Mouse (Mus musculus) layer of hippocampus, adult 18-20 months (tissue): ENCODE data around the gene Chgb. TPM values are rescaled to one million over a fixed set of nuclear protein-coding genes. Genes with fewer than 3 reads are reported as not detected.

ENCODE experiments used
- DNase-seq, 2 experiments: peaks; one replicate each; pipeline ENCODE4 v3.0.0; 2022; ENCODE audit warnings: low spot score in 2 of 2
- long read RNA-seq: library from polyadenylated mRNA; stranded (forward); transcript quantifications from one replicate; pipeline ENCODE4 v2.0.0, GENCODE M21; 2021
- total RNA-seq, 2 experiments: library from RNA; stranded (reverse); gene quantifications; 2 replicates each; pipeline ENCODE4 v1.2.3; 2021

The Chgb gene
- total RNA-seq = 100 to 1,000 TPM; 280 to 312 TPM
- long read RNA-seq, transcript Chgb-201 (5 exons, 2,740 nt) = major isoform, 418 of 495 reads
- long read RNA-seq, partial matches to known transcripts = 68 of 495 reads
- long read RNA-seq, other reads (novel, unspliced or antisense) = 9 of 495 reads

DNA sequence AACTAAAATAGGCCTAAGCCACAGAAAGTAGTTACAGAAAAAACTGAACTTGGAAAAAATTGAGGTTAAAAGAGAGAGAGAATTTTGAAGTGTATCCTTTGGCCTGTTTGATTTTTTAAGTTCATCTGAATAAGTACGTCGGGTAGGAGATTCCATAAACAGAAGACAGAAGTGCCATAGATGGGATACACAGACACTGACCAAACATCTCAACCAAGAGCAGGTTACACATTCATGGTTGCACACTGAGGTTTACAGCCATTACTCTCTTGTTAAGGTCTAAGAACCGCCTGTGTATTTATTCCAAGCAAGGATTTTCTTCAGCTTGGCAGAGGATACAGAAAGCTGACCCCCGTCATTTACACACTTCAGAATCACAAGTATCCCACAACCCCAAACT is at the start of gene Chgb:
Gene Chgb (plus strand): TSS at position 301 of the 400 bp plus-strand sequence.
- no peak for DNase-seq

- DNase-seq = no peak
Measured at GRCm38 (mm10) chr2:132732940-132733339, 48.1 kb upstream of the Chgb start.

DNA sequence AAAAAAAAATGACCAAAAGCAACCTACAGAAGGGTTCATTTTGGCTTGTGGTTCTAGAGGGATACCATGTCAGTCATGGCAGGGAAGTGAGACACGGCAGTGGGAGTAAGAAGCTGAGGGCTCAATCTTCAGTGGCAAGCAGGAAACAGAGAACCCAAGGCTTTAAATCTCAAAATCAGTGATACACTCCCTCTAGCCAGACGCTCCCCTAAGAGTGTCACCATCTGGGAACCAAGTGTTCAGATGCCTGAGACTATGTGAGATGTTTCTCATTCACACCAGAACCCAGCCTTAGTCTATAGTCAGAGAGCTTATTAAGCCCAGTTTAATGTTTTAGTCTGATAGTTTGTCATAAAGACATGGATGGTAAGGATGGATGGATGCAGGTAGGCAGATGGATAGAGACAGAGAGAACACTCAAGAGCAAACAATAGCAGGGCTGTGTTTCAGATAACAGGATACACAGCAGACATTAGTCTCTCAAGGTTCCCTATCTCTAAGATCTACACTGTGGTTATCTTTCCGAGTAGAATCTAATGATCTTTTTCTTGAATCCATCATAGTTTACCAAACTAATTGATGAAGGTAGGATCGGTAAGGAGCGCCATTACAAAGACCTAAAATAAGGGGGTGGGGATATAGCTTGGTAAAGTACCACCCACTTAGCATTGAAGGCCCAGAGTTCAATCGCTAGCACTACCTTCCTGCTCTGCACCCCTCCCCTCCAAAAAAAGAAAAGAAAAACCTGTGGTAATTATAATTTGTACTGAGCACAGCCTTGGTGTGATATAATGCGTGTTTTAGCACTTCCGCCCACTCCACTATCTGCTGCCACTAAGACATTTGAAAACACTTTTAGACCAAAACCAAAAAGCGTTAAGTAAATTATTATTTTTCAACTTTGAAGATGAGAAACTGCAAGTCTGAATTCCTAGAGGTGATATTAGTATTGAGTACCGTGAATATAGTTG is 47.2 kb upstream of the Chgb start:
- no peak for DNase-seq

DNA sequence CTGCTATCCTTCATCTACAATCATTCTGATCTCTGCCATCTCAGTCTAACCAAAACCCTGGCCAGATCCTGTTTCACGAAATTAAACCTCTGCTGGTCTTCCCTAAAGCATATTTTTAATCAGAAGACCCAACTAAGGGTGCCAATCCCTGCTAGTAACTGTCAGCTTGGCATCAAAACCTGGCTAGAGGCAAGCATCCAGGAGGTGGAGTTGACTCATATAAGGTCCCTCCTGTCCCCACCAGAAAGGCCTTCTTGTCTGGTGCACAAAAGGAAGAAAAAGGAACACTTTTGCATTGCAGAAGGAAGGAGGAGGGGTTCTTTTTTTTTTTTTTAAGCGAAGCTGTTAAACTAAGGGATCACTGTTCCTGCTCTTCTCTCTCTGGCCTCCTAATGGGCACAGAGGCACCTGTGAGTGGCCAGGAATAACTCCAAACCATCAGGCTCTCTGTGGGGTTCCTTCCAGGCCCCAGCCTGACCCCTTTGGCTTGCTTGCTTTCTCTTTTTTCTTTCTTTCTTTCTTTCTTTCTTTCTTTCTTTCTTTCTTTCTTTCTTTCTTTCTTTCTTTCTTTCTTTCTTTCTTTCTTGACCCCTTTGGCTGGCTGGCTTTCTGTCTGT is 42.2 kb upstream of the Chgb start:
- no peak for DNase-seq

GRCm38 (mm10) chr2:132741862-132742347 is 39.2 kb upstream of the Chgb start:
- DNase-seq = peak; percentile 74 to 90

DNA sequence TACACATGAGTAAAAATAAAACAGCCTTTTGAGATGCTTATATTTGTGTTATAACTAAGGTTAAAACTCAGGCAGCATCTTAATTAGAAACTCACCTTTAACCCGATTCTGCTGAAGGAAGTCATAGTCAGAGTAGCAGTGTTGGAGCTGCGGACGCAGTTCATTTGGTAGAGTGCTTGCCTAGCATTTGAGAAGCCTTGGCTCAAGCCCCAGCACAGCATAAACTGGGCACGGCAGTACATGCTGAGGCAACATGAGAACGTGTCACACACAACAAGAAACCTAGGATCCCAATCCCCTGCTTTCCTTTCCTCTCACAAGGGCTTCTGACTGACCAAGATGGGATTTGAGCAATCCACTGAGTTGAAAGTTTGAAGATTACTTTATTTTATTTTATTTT is 36.2 kb upstream of the Chgb start:
- DNase-seq = no peak

DNA sequence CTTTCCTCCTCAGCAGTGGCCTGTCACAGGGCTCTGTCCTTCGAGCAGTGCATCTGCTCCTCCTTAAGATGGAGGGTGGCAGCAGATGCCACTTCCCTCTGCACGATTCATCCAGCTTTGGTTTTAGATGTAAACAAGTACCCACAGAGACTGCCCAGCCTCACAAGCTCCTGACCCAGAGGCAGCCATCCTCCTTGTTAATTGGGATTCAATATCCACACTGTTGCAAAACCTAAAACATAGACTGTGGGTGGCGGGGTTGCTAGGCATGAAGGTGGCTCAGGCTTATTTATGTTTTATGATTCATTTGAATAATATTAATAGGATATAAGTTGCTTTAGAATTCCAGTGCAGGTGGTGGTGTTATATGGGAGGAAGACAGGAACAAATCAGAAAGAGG is 35.0 kb upstream of the Chgb start:
- peak in 1 of 2 experiments; percentile 53 for DNase-seq

DNA sequence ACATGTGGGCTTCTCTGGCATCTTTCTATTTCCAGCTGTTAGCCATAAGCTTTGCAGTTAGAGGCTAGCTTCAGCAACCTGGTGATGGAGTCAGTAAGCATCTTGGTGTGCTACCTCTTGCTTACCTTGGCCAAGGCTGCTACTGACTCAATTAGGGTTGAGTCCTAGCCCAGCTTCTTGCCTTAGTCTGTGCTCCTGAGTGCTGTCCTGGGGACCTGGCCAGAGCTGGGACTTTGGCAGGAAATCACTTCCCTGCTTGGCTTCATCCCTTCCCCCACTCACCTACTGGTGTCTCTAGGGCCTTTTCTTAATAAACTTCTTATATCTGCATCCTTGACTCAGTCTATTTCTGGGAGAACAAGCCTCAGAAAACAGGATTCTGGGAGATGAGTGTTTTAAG is 30.4 kb upstream of the Chgb start:
- no peak for DNase-seq

DNA sequence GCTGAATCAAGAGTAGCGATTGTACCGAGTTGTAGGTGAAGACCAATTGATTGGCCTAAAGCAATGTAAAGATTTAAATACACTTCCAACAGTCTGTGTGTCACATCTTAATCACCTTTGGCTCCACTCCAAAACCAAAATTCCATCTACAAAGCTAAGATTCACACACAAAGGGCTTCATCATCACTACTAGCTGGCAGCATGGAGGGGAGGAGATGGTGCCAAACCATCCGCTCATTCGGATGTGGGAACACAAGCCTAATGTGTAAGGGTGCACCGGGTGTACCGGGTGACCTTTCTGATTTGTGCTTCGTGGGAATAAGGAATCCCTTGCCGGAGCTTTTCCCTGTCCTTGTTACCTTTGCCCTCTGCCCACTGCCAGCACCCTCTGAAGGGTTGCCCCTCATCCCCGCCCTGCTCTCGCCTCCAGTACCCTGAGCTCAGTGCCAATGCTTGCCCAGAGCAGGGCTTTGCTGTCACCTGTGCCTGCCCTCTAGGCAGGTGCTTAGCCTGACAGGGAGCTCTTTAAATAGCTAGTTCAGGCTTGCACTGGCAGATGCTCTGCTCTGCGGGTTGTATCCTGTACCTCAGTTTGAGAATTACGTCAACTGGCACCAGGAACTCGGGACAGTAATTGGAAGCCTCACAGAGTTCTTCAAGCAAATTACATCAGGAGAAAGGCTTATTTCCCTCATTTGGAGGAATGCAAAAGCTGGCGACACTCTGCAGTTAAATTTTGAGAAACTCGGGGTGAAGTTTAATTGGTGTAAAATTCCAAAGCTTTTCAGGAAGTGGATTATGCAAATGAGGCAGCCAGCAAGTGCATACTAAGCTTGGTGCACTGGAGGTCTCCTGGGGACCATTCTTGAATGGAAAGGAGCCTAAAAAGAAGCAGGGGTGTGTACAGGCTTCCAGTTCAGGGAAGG is 29.7 kb upstream of the Chgb start:
- DNase-seq = peak in 1 of 2 experiments; percentile 51

DNA sequence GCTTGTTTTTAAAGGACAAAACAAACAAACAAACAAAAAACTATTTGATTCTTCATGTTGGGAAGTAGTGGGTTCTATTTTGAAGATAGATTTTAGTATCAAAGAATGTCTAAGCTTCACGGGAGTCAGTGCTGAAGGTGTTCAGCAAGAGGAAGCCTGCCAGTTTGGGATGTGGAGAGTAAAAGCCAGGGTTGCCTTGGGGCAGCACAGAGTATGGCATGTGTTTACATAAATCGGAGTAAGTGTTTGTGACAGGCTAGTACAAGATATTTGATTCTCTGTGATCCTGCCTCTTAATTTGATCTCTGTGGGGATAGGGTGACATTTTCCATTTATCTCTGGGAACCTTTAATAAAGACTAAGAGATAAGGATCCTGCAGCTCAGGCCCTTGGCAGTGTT is 28.7 kb upstream of the Chgb start:
- no peak for DNase-seq

GRCm38 (mm10) chr2:132753137-132753536 is 27.9 kb upstream of the Chgb start:
- peak in 1 of 2 experiments; percentile 26 for DNase-seq

DNA sequence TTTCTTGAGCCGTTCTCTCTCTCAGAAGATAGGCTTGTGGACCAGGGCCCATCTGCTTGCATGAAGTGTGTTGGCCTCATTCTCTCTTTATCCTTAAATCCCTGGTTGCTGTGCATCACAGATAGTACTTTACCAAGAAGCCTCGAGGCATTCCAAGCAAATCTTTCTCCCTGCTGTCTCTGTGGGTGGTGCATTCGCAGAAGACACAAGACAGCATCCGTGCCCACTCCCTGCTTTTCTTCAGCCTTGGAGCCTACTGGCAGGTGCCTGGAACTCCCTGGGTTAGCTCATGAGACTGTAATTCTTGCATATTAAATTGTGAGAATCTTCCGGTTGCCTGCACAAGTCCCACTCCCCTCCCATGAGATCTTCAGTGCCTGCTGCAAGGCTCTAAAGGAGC is 23.2 kb upstream of the Chgb start:
- peak; percentile 59 to 70 for DNase-seq

GRCm38 (mm10) chr2:132770822-132771221 is 10.3 kb upstream of the Chgb start:
- DNase-seq = no peak

DNA sequence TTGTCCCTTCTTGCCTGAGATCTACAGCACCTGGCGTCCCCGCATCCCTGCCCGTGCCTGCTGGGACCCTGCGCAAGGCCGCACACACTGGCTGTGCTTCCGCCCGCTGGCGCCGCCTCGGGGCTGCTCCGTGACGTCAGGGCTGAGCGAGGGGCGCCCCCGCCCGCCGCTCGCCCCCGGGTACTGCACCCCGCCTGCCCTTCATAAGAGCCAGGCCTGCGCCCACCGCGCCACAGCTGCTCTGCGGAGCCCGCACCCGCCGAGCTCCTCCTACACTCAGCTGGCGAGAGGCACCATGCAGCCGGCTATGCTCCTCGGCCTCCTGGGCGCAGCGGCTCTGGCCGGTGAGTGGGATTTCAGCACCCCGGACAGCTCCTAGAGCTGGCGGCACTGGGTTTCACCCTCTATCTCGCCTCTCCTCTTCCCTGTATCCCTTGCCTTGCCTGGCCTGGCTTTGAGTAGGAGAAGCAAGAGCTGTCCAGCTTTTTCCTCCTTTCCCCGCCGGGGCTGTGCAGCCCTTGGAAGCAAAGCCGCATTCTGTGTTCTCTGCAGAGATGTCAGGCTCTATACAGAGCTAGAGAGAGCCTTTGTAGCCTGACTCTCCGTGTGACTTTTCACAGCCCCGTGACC is 476 bp downstream of the Chgb start:
- DNase-seq = peak; percentile 78 to 88

DNA sequence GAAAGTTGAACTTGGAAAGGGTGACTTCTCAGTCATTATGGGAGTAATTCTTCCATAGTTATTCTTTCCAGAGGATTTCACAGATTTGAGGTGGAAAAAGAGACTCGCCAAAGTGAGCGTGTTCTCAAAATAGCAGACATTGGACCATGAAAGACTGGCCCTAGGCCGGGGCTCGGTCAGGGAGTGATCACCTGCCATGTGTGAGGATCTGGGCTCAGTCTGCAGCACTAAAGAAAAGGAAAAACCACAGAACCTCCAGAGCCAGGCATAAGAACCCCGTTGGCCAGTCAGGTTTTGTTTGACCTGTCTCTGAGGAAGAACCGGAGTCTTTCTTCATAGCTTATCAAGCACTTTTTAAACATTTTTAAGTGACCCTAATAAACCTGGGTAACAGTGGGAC is 3.0 kb downstream of the Chgb start:
- no peak for DNase-seq

DNA sequence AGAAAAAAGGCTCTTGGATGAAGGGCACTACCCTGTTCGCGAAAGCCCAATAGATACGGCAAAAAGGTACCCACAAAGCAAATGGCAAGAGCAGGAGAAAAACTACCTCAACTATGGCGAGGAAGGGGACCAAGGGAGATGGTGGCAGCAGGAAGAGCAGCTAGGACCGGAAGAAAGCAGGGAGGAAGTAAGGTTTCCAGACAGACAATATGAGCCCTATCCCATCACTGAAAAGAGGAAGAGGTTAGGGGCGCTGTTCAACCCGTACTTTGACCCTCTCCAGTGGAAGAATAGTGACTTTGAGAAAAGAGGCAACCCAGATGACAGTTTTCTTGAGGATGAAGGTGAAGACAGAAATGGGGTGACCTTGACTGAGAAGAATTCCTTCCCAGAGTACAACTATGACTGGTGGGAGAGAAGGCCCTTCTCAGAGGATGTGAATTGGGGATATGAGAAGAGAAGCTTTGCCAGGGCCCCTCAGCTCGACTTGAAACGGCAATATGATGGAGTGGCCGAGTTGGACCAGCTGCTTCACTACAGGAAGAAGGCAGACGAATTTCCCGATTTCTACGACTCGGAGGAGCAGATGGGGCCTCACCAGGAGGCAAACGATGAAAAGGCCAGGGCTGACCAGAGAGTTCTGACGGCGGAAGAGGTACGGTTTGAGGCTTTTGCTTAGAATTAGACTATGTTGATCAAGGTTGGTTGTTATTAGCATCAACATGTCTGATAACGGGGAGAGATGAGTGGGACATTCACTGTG is 12.5 kb downstream of the Chgb start:
- DNase-seq = no peak

DNA sequence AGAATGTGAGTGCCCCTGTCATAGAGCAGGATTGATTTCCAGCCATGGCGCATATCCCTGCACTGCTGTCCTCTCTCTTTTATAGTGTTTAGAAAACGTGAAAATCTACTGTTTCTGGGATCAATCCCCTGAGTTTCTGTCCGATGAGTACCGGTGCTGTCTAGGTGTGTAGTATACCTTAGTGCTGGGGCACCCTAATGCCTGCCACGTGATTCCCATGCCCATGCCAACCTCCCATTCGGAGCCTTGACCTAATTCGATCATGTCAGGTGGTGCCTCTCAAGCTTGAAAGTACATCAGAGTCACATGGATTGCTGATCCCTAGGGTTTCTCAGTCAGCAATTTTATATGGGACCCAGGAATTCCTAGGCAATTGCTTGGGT is 13.1 kb downstream of the Chgb start:
- DNase-seq = no peak

DNA sequence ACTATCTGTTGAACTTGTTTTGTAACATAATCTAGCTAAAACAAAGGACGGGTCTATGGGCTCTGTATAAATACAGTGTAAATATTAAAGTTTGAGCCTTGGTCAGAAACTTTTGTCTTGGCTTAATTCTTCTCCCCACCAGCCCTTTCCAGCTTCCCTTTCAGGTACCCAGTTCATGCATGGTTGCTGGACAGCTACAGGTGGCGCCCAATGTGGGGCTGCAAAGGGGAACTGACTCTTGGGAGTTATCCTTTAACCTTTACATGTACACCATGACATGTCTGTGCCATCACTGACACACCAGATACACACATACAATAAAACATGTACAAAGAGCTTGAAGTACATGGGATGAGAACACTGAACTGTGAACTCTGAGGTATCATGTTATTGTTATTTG is 21.9 kb downstream of the Chgb start:
- no peak for DNase-seq

- peak; percentile 85 to 93 for DNase-seq
Measured at GRCm38 (mm10) chr2:132815608-132816314, 34.7 kb downstream of the Chgb start, which contains the start of the genes Trmt6 and Mcm8. TSS of gene Trmt6 (minus strand) at chr2:132816055. TSS of gene Mcm8 (plus strand) at chr2:132816141.
